Mouse (Mus musculus): Measurements from ENCODE around the gene Wars.

Gene Wars

GRCm38 (mm10) chr12:108823036-108823435 lies 70.9 kb downstream of the Wars start:
- DNase-seq: no peak

GRCm38 (mm10) chr12:108820461-108820860 lies 73.5 kb downstream of the Wars start:
- no peak for DNase-seq

- DNase-seq: no peak
These were observed 77.4 kb downstream of the Wars start for GRCm38 (mm10) chr12:108816569-108816968.

GRCm38 (mm10) chr12:108814470-108814869 lies 79.5 kb downstream of the Wars start:
- DNase-seq: no peak

- DNase-seq: no peak
These were observed 81.5 kb downstream of the Wars start for GRCm38 (mm10) chr12:108812463-108812862.

GRCm38 (mm10) chr12:108811133-108811532 lies 82.8 kb downstream of the Wars start:
- DNase-seq: no peak

- DNase-seq: no peak
These were observed 83.7 kb downstream of the Wars start for GRCm38 (mm10) chr12:108810309-108810708.

Data from right cerebral cortex, postnatal 4 days (tissue).